Mouse (Mus musculus) adipocyte (in vitro differentiated cells): ENCODE data around the gene Exosc9.

Source experiments
- DNase-seq: peaks from one replicate; pipeline ENCODE4 v3.0.0-alpha.2; 2016; ENCODE audit warnings: low spot score

The Exosc9 gene

GRCm38 (mm10) chr3:36552406-36553047 is at the start of gene Exosc9:
Gene Exosc9, plus strand, starts transcription at chr3:36552606.
- peak; percentile 84 for DNase-seq

DNA sequence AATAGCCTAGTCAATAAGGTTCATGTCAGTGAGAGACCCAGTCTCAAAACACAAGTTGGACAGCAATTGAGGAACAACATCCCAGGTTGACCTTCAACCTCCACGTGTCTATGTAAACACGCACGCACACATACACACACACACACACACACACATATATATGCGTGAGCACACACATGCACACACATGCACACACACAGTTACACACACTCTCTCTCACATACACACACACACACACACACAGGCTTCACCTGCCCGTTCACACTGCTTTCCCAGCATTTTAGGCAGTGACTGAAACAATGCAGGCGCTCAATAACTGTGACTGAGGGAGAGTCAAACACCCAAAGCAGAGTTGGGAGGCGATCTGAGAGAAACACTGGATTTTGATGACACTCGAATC is 47.1 kb upstream of the Exosc9 start:
- DNase-seq: no peak

- no peak for DNase-seq
These were observed 46.3 kb upstream of the Exosc9 start for GRCm38 (mm10) chr3:36505809-36506735.

DNA sequence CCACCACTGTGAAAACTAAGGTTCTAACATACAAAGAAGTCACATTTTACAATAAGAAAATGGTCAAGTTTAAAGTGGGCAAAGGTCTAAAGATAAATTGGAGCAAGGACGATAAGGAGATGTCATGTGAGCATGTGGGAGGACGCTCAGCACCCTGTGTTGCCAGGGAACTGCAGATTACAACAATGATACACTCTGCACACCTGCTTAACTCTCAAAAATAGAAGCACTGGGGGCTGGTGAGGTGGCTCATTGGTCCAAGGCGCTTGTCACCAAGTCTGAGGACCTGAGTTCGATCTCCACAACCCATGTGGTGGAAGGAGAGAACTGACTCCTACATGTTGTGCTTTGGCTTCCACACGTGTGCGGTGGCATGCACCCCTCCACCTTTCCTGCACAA is 40.9 kb upstream of the Exosc9 start:
- no peak for DNase-seq

- DNase-seq: no peak
These were observed 36.2 kb upstream of the Exosc9 start for GRCm38 (mm10) chr3:36516196-36516595.

DNA sequence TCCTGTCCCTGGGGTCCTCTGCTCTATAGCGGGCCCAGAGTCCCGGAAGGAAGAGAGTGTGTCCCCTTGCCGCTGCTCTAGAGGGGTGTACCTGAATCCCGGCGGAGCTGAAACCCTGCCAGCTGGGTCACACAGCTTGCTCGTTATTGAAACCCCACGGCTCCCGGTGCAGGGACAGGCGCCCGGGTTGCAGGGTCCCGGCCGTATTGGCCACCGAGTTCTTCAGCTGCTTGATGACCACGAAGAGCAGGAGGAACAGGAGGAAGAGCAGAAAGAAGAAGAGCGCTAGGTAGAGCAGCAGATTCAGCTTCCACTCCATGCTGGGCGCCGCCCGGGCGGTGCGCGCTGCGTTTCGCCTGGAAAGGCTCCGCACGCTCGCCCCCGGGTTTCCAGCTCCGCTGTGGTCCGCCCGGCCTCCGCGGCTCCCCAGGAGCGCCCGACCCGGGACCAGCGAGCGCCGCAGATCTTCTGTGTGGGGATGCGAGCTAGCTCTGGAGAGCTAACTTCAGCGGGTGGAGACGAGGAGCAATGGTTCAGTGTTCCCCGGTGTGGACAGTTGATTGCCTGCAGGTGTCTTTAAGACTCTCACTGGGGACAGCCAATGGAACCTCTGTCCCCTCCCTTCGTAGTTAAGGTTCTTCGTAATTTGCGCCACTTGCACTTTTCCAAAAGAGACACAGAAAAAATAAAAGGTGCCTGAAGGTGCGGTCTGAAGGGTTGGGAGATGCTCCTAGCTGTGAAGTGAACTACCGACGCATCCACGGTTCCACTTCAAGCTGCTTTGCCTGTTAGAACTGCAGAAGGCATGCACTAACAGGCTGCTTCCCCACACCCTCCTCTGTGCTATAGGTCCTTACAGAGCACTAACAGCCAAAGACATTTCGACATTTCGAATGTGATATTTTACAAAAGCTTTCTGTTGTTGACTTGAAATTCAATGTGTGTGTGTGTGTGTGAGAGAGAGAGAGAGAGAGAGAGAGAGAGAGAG is 31.0 kb upstream of the Exosc9 start, which contains the start of gene Gm11549:
Gm11549 (minus strand) TSS at position 741 of the 988 bp plus-strand sequence.
- DNase-seq: no peak

- DNase-seq: no peak
These were observed 30.3 kb upstream of the Exosc9 start for GRCm38 (mm10) chr3:36522137-36522536.

DNA sequence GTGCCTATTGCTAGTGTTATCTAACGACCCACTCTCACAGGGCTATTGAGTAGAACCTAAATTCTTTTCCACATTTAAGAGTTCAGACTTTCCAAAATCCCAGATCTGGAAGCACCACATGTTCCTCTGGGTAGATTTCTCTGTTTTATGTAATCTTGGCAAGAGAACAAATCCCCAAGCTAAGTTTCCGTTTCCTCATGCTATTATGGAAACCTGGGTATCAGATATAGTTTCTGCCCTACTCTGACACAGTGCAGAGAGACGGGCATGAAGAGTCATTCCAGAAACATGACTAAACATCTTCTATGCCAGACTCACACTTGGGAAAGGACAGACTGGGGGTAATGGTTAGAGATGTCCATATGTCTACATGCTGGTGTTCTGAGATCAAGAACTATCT is 27.9 kb upstream of the Exosc9 start:
- no peak for DNase-seq

- no peak for DNase-seq
These were observed 22.1 kb upstream of the Exosc9 start for GRCm38 (mm10) chr3:36530345-36530744.

- no peak for DNase-seq
These were observed 21.6 kb upstream of the Exosc9 start for GRCm38 (mm10) chr3:36530781-36531180.

DNA sequence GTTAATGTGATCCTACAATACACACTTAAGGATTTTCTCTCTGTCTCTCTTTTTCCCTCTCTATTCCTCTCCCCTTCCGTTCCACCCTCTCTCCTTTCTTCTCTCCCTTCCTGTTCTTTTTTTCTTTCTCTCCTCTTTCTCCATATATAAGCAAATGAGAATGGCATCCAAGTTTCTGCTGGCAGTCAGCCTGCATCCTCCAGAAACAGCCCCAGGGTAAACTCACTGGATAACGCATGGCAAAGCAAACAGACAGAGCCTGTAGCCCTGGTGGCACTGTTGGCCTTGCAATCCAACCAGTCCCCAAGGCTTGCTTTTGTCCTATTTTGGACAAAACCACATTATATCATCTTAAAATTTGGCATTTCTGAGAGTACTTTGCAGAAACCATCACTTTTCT is 21.2 kb upstream of the Exosc9 start:
- DNase-seq: peak; percentile 50

- no peak for DNase-seq
These were observed 20.3 kb upstream of the Exosc9 start for GRCm38 (mm10) chr3:36531979-36532542.

DNA sequence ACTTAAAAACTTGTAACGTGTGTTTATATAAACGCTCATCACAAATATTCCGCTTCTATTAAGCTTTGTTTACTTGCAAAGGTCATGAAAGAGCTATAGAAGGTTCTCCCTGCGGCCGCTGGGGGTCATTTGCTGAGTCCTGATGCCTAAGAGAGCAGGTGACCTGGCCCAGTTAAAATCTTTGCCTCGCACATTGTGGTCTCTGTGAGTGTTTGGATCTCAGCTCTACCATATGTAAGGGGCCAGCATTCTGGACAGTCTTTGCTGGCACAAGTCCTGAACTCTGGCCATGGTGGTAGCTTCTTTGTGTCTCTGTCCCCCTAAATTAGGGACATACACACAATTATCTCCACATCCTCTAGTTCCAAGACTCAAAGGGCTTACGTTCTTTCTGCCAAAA is 19.7 kb upstream of the Exosc9 start:
- DNase-seq: no peak

DNA sequence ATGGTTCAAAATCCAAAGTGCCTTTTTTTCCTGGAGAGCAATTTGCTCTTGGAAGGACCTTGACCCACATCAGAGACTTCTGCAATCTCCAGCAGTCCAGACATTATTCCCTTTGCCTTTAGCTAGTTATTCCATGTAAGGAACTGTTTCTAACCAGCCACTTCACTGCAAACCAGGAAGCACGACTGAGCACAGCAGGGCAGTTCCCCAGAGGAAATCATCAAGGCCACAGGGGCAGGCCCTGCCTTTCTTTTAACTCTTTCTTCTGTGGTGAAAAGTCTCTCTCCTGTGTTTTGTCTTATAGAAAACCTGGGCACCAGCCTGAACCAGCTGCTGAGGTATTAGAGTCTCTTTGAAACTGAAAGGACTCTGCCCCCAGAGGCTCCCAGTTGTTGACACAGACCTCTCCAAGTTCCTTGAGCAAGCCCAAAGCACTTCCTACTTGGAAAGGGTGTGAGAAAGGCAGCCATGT is 19.2 kb upstream of the Exosc9 start:
- no peak for DNase-seq

GRCm38 (mm10) chr3:36536041-36536440 is 16.4 kb upstream of the Exosc9 start:
- no peak for DNase-seq

DNA sequence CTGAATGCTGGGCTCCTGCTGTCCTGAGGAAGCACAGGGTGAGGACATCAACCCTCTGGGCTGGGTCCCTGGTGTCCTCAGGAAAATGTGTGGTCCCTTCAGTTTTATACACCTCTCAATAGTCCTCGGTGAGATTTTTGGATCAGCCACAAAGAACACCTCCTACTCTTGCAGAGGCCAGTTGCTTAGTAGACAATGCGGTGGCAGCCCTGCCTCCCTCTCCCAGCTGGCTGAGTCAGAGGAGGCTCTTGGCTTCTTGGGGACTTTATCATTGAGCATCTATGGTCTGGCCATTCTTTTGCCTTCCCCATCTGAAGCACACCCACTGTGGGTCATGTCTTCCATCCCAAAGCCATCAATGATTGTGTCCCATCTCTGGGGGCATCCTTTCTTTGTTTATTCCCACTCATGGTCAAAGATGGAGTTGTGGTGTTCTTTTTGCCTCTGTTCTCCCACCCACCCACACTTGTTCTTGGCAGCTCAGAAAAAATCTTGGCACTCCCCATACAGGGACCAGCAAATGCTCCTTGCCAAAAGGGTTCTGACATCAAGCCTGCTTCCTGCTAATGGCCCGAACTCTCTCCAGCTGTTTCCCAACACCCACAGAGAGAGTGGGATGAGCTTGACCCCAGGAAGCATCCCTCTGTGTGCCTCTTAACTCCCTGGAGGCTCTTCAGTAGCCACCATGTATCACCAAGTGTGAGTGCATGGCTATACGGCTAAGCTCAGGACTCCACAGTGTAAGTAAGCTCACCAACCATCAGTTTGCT is 14.5 kb upstream of the Exosc9 start:
- DNase-seq: no peak

- DNase-seq: no peak
These were observed 11.7 kb upstream of the Exosc9 start for GRCm38 (mm10) chr3:36540756-36541155.

GRCm38 (mm10) chr3:36541399-36541798 is 11.0 kb upstream of the Exosc9 start:
- DNase-seq: no peak

GRCm38 (mm10) chr3:36544961-36545360 is 7.4 kb upstream of the Exosc9 start:
- no peak for DNase-seq

- DNase-seq: no peak
These were observed 1.1 kb upstream of the Exosc9 start for GRCm38 (mm10) chr3:36551343-36551742.
